Mouse (Mus musculus): ENCODE measurements around the gene Adcy2. TPM values are rescaled to one million over a fixed set of nuclear protein-coding genes. Genes with fewer than 3 reads are reported as not detected.

Adcy2 gene
- 1.1 TPM in 2 replicates for polyA plus RNA-seq (2012; rRNA removed)

DNA sequence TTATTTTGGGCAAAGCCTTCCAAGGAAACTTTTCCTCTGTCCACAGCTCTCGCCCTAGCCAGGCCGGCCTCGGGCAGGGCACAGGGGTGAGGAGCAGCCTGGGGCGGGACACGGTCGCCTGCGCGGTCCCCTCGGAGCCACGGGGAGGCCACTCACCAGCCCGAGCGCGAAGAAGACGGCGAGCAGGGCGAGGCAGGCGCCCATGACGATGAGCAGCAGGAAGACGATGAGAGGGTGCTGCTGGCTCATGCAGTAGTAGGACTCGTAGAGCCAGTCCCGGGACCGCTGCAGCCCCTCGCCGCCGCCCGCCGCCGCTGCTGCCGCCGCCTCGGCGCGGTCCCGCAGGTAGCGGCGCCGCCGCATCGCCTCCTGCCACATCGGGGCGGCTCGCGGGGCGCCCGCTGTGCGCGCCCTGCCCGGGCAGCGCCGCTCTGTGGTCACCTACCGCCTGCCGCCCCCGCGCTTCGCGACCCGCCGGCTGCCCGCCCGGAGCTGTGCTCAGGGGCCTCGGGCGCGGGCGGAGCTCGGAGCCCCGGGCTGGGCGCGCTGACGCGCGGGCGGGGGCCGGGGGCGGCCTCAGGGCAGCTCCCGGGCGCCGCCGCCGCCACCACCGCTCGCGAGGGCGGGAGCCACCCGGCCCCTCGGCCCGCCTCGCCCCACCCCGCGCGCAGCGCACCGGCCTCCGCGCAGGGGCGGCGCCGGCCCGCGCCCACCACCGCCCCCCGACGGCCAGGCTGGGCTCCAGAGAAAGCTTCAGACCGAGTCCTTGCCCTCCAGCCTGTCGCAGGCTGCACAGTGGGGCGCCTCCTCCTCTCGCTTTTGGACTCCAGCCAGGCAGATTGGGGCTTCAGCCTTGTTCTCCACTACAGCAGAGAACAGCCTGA lies at the start of gene Adcy2:
Gene Adcy2, minus strand, starts transcription at position 624 of the 884 bp plus-strand sequence.

DNA sequence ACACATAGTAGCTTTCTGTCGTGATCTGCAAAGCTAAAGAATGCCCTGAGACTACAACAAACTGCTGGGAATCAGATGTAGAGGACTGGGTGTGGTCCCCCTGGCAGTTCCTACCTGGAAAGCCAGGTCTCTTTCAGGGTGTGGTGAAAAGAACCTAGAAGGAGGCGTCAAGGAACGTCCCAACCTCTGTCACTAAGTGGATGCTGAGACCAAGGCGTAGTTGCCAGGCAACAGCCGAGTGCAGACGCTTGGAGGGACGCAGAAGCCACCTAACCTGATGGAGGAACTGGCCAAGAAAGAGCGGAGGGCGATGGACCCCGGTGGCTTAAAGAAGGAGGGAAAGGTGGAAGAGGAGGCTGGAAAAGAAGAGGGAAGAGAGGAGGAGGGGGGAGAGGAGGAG lies 402.1 kb downstream of the Adcy2 start, which contains the start of gene 1700001L19Rik:
Gene 1700001L19Rik, plus strand, starts transcription at position 223 of the 400 bp plus-strand sequence.

DNA sequence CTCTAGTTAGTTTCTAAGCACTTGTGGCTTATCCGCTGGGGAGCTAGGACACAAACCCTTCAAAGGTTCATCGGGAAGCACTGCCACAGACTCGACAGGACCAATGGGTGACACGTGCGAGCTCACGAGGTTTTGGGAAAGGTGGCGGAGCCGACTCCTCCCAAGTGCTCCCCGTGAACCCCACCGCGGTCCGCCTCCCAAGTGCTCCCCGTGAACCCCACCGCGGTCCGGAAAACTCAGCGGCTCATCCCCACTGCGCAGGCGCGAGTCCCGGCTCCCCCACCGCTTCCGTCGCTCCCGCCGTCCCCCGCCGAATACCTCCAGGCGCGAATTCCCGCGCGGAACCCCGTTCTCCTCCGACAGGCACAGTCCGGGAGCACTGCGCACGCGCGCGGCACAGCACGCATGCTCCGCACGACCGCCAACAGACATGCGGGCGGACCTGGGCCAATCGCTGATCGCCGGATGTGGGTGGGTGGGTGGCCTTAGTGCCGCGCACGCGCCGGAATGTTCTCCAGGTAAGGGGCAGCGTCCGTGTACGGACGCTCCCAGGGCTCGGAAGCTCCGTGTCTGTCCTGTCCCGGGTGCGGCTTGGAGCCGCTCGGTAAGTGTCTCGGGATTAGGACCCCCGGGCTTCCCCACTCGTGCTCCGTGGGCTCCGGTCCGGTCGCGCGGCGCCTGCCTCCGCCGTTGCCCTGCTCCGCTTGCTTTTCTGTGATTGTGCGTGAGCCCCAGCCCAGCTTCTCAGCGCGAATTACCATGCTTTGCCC lies 417.4 kb downstream of the Adcy2 start, which contains the start of the genes Mtrr and Fastkd3:
Gene Mtrr, minus strand, starts transcription at position 403 of the 770 bp plus-strand sequence.
Gene Fastkd3, plus strand, starts transcription at position 488 of the 770 bp plus-strand sequence.

